Mouse (Mus musculus) left cerebral cortex, postnatal 36 days (tissue): Measurements from ENCODE around the gene Psmc1. TPM values are rescaled to one million over a fixed set of nuclear protein-coding genes. Genes with fewer than 3 reads are reported as not detected.

ENCODE experiments used
- DNase-seq, 2 experiments: peaks; one replicate each; pipeline ENCODE4 v3.0.0; 2021 to 2022; ENCODE audit warnings: low spot score in 2 of 2, mixed read lengths in 1 of 2
- intact Hi-C: fragments of 180-260 bp; cut with DNase I; formaldehyde crosslinking; loops from one replicate; pipeline ENCODE4 v1.15.1; 2025
- total RNA-seq, 2 experiments: library from RNA; stranded (reverse); gene quantifications; 2 replicates each; pipeline ENCODE4 v1.2.3; 2021

Psmc1 gene
- total RNA-seq, 2 experiments from 2014 or later, result 188 to 203 TPM

- peak in 1 of 2 experiments; percentile 35 for DNase-seq
- intact Hi-C loops, result loop anchor here (5.0 kb wide), 2 partner anchors 410 to 675 kb away; no protein-coding TSS in a partner anchor
Measured at GRCm38 (mm10) chr12:100166939-100167338, 57.0 kb downstream of the Psmc1 start.

- intact Hi-C loops, result loop anchor here (5.0 kb wide), 2 partner anchors 410 to 675 kb away; no protein-coding TSS in a partner anchor
- DNase-seq, result no peak
Measured at GRCm38 (mm10) chr12:100167502-100167901, 57.5 kb downstream of the Psmc1 start.

- intact Hi-C loops, result loop anchor here (5.0 kb wide), 2 partner anchors 409 to 674 kb away; no protein-coding TSS in a partner anchor
- DNase-seq, result no peak
Measured at GRCm38 (mm10) chr12:100167931-100168871, 58.2 kb downstream of the Psmc1 start.

GRCm38 (mm10) chr12:100172481-100172880 is 62.5 kb downstream of the Psmc1 start:
- intact Hi-C loops, result no loop called here
- no peak for DNase-seq

Other genes with a start within 250 kb of the Psmc1 start
- under 1 TPM; 0.32 to 0.41 TPM for gene Efcab11, start 225.7 kb upstream of the Psmc1 start, total RNA-seq
- 10 to 100 TPM; 19.5 to 29.9 TPM for gene Tdp1, start 225.6 kb upstream of the Psmc1 start, total RNA-seq
- gene Kcnk13, start 145.7 kb upstream of the Psmc1 start, total RNA-seq, result 1 to 10 TPM; 7.5 to 8.2 TPM
- 10 to 100 TPM; 18.3 to 22.8 TPM for gene Nrde2, start 49.5 kb downstream of the Psmc1 start, total RNA-seq
- gene Calm1, start 89.3 kb downstream of the Psmc1 start, total RNA-seq, result 1,000 to 10,000 TPM; 2,172 to 2,300 TPM